Mouse (Mus musculus) C2C12 (cell line): ENCODE data around the gene Lbx1. TPM values are rescaled to one million over a fixed set of nuclear protein-coding genes. Genes with fewer than 3 reads are reported as not detected.

Experiments used
- H3K27me3 ChIP-seq: one replicate; pipeline ENCODE4 v1.6.1; 2011; ENCODE audit not compliant: control insufficient read depth, insufficient read depth, insufficient read length
- H3K36me3 ChIP-seq: one replicate; pipeline ENCODE4 v1.6.1; 2011; ENCODE audit not compliant: control insufficient read depth, insufficient read depth
- H3K4me3 ChIP-seq: one replicate; pipeline ENCODE4 v1.5.1; 2011; ENCODE audit warnings: mild to moderate bottlenecking, control low read depth; ENCODE audit not compliant: poor library complexity, insufficient read depth, severe bottlenecking
- H3K79me2 ChIP-seq: one replicate; pipeline ENCODE4 v1.6.1; 2011; ENCODE audit not compliant: control insufficient read depth, insufficient read depth
- H3K79me3 ChIP-seq: one replicate; pipeline ENCODE4 v1.6.1; 2011; ENCODE audit warnings: low read depth, control low read depth
- H3ac ChIP-seq: one replicate; pipeline ENCODE3; 2011; ENCODE audit warnings: low read depth; ENCODE audit not compliant: control insufficient read depth, insufficient read length
- CEBPB ChIP-seq: IDR thresholded peaks from one replicate; pipeline ENCODE4 v1.6.1; 2011; ENCODE audit warnings: low read depth, mild to moderate bottlenecking, control low read depth, moderate library complexity
- CTCF ChIP-seq: IDR thresholded peaks from one replicate; pipeline ENCODE4 v1.5.1; 2011; ENCODE audit not compliant: control insufficient read depth, insufficient read depth, insufficient read length
- FOSL1 ChIP-seq: IDR thresholded peaks from one replicate; pipeline ENCODE4 v1.8.0; 2011; ENCODE audit warnings: mild to moderate bottlenecking, low read length; ENCODE audit not compliant: poor library complexity, insufficient read depth, severe bottlenecking
- MAX ChIP-seq: IDR thresholded peaks from one replicate; pipeline ENCODE4 v1.6.1; 2011; ENCODE audit warnings: mild to moderate bottlenecking, control low read depth
- MYOD1 ChIP-seq: IDR thresholded peaks from one replicate; pipeline ENCODE4 v1.6.1; 2011; ENCODE audit warnings: low read depth; ENCODE audit not compliant: control insufficient read depth, insufficient read length
- MYOG ChIP-seq: IDR thresholded peaks from one replicate; pipeline ENCODE4 v1.6.1; 2011; ENCODE audit not compliant: control insufficient read depth, insufficient read length; ENCODE audit errors: extremely low read depth
- USF1 ChIP-seq: IDR thresholded peaks from one replicate; pipeline ENCODE4 v1.6.1; 2011; ENCODE audit warnings: low read depth, mild to moderate bottlenecking, control low read depth, moderate library complexity
- polyA plus RNA-seq: library from polyadenylated mRNA; unstranded; fragments of >200 nt; fragmentation: generic; extraction: Trizol; gene quantifications from one replicate; pipeline ENCODE4 v1.2.1, GENCODE M21; 2012; ENCODE audit warnings: missing spikeins

The Lbx1 gene
- polyA plus RNA-seq, 1 experiment, result 0.02 TPM

GRCm38 (mm10) chr19:45232443-45233410, 2.9 kb downstream of the Lbx1 start:
- H3K27me3 ChIP-seq, result peaks cover 95% of the 10 kb centered on the region
- H3K79me2 ChIP-seq, result no peaks in the 10 kb centered on the region
- no peak for TF ChIP-seq USF1
- TF ChIP-seq CTCF, result no peak
- no peak for TF ChIP-seq MYOG
- no peak for TF ChIP-seq MAX
- no peak for TF ChIP-seq CEBPB
- TF ChIP-seq MYOD1, result no peak
- no peak for TF ChIP-seq FOSL1
- H3ac ChIP-seq, result no peak overlapping the region
- H3K36me3 ChIP-seq, result no peaks in the 10 kb centered on the region
- no peaks in the 10 kb centered on the region for H3K79me3 ChIP-seq
- no peak overlapping the region for H3K4me3 ChIP-seq

- peaks cover 95% of the 10 kb centered on the region for H3K27me3 ChIP-seq
- H3K36me3 ChIP-seq, result no peaks in the 10 kb centered on the region
- no peaks in the 10 kb centered on the region for H3K79me3 ChIP-seq
- TF ChIP-seq MYOD1 (no peak), CEBPB (no peak), USF1 (no peak), MYOG (no peak)
- H3ac ChIP-seq, result no peak overlapping the region
- H3K4me3 ChIP-seq, result no peak overlapping the region
- no peaks in the 10 kb centered on the region for H3K79me2 ChIP-seq
Measured at GRCm38 (mm10) chr19:45232036-45232410, 3.6 kb downstream of the Lbx1 start.

DNA sequence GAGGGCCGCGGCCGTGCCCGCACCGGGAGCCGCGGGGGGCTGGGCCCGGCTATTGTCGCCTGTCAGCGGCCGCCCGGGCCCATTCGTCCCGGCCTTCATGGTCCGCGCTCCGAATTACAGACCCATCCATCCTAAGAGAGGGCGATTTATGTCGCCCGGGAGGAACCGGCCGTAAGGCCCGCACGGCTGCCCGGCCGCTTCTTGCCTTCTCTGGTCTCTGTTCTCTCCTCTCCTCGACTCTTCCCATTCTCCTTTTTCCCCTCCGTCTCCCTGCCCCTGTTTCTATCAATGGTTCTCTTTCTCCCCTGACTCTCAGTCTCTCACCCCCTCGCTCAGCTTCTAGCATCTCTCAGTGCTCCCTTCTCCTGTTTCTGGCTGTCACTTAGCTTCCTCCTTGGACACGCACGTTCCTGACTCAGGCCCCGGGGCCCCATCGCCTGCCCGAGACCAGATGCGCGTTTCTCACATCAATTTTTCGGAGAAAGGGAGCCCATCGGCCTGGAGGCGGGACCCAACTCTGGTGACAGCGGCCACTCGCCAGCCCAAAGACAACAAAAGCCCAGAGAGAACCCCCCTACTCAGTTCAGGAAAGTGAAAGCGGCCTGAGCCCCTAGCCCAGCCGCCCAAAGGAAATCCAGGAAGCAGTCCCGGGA, 4.1 kb downstream of the Lbx1 start:
- H3K36me3 ChIP-seq, result no peaks in the 10 kb centered on the region
- no peak overlapping the region for H3ac ChIP-seq
- TF ChIP-seq MYOG (no peak), MYOD1 (no peak), FOSL1 (no peak), USF1 (no peak), MAX (no peak), CTCF (no peak), CEBPB (no peak)
- no peak overlapping the region for H3K4me3 ChIP-seq
- peaks cover 98% of the 10 kb centered on the region for H3K27me3 ChIP-seq
- no peaks in the 10 kb centered on the region for H3K79me3 ChIP-seq
- H3K79me2 ChIP-seq, result no peaks in the 10 kb centered on the region

DNA sequence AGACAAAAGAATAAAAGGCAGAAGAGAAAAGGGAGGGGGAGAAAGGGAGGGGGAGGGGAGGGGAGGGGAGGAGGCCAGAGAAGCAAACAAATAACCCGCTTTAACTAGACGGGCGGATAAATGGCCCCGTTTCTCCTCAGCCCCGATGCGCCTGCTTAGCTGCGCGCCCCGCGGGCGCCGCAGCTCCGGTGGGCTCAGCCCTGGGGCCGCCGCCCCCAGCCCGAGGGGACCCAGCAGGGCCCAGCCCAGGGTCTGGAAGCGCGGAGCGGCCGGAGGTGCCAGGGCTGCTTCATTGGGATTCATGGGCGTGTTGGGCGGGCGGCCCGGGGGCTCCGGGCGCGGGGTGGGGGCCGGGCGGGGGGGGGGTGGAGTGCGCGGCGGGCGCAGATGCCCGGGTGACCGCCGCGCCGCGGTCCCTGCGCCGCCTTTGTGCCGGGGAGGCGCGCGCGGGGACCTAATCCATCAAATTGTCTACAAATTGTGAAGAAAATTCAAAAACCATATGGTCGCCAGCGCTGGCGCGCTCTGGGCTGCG, 4.7 kb downstream of the Lbx1 start:
- H3ac ChIP-seq, result no peak overlapping the region
- H3K27me3 ChIP-seq, result peaks cover 97% of the 10 kb centered on the region
- no peaks in the 10 kb centered on the region for H3K36me3 ChIP-seq
- no peak overlapping the region for H3K4me3 ChIP-seq
- H3K79me3 ChIP-seq, result no peaks in the 10 kb centered on the region
- no peak for TF ChIP-seq MYOG
- no peak for TF ChIP-seq FOSL1
- TF ChIP-seq CTCF, result no peak
- no peak for TF ChIP-seq MYOD1
- no peak for TF ChIP-seq USF1
- no peak for TF ChIP-seq CEBPB
- H3K79me2 ChIP-seq, result no peaks in the 10 kb centered on the region

- Histone ChIP-seq H3ac (no peak overlapping the region), H3K36me3 (no peaks in the 10 kb centered on the region), H3K79me2 (no peaks in the 10 kb centered on the region), H3K79me3 (no peaks in the 10 kb centered on the region), H3K4me3 (no peak overlapping the region), H3K27me3 (peaks cover 95% of the 10 kb centered on the region)
- TF ChIP-seq USF1, result no peak
- TF ChIP-seq CEBPB, result no peak
- TF ChIP-seq CTCF, result no peak
- no peak for TF ChIP-seq FOSL1
- TF ChIP-seq MYOG, result no peak
- TF ChIP-seq MAX, result no peak
- TF ChIP-seq MYOD1, result no peak
Measured at GRCm38 (mm10) chr19:45230201-45230611, 5.4 kb downstream of the Lbx1 start.
